Mouse (Mus musculus): ENCODE data around the gene Dnajb5. TPM values are rescaled to one million over a fixed set of nuclear protein-coding genes. Genes with fewer than 3 reads are reported as not detected.
"Not testable (repeated sequence)": the region's sequence is repeated elsewhere in the genome, so short reads cannot be mapped to it uniquely, and the experiment has no call there.

Dnajb5 gene
- polyA plus RNA-seq, 1 experiment from 2014 or later: 10.3 TPM

GRCm38 (mm10) chr4:42998022-42998421 lies 48.4 kb downstream of the Dnajb5 start:
- no peak overlapping the region for H3K27ac ChIP-seq (replicated peaks)
- peak overlapping the region; percentile 94 for H3K4me3 ChIP-seq
- 80% methylated on average over 2 of the region's 2 CpGs for WGBS
- no peaks in the 10 kb centered on the region for H3K27me3 ChIP-seq (replicated peaks; ENCODE audit: low read depth, poor library complexity, severe bottlenecking)
- peaks cover 18% of the 10 kb centered on the region for H3K4me1 ChIP-seq
- peaks cover 64% of the 10 kb centered on the region for H3K36me3 ChIP-seq (replicated peaks)
- H3K9me3 ChIP-seq: no peaks in the 10 kb centered on the region
- DNase-seq (ENCODE audit: low spot score): no peak

GRCm38 (mm10) chr4:42999451-43000140 lies 50.0 kb downstream of the Dnajb5 start:
- DNase-seq (ENCODE audit: low spot score): peak; percentile 86
- Histone ChIP-seq H3K27me3 (replicated peaks; ENCODE audit: low read depth, poor library complexity, severe bottlenecking) (no peaks in the 10 kb centered on the region), H3K4me1 (peaks cover 18% of the 10 kb centered on the region), H3K36me3 (replicated peaks) (peaks cover 52% of the 10 kb centered on the region), H3K27ac (replicated peaks) (peak overlapping the region; percentile 98), H3K9me3 (no peaks in the 10 kb centered on the region), H3K4me3 (peak overlapping the region; percentile 94)
- WGBS: under 1% methylated on average over 51 of the region's 51 CpGs

- 2% methylated on average over 56 of the region's 56 CpGs for WGBS
- peak; percentile 99 for DNase-seq (ENCODE audit: low spot score)
- Histone ChIP-seq H3K36me3 (replicated peaks) (peaks cover 52% of the 10 kb centered on the region), H3K27ac (replicated peaks) (peak within 1 kb of the TSS; percentile 98), H3K4me3 (peak within 1 kb of the TSS; percentile 94), H3K4me1 (peaks cover 18% of the 10 kb centered on the region)
- not testable (repeated sequence) for H3K9me3 ChIP-seq; H3K27me3 ChIP-seq (replicated peaks; ENCODE audit: low read depth, poor library complexity, severe bottlenecking)
Measured at GRCm38 (mm10) chr4:43000141-43000986, 50.8 kb downstream of the Dnajb5 start, which contains the start of gene Vcp. TSS of gene Vcp (minus strand) at chr4:43000507.

- DNase-seq (ENCODE audit: low spot score): no peak
- Histone ChIP-seq H3K9me3 (no peaks in the 10 kb centered on the region), H3K27me3 (replicated peaks; ENCODE audit: low read depth, poor library complexity, severe bottlenecking) (no peaks in the 10 kb centered on the region), H3K4me1 (peaks cover 18% of the 10 kb centered on the region), H3K27ac (replicated peaks) (peak overlapping the region; percentile 98), H3K36me3 (replicated peaks) (peaks cover 51% of the 10 kb centered on the region), H3K4me3 (peak overlapping the region; percentile 94)
- WGBS: 90% methylated on average over 2 of the region's 2 CpGs
Measured at GRCm38 (mm10) chr4:43001272-43001671, 51.7 kb downstream of the Dnajb5 start.

- peaks cover 11% of the 10 kb centered on the region for H3K4me1 ChIP-seq
- H3K27me3 ChIP-seq (replicated peaks; ENCODE audit: low read depth, poor library complexity, severe bottlenecking): no peaks in the 10 kb centered on the region
- no peak for DNase-seq (ENCODE audit: low spot score)
- WGBS: 81% methylated on average over 12 of the region's 12 CpGs
- H3K4me3 ChIP-seq: no peak overlapping the region
- no peaks in the 10 kb centered on the region for H3K9me3 ChIP-seq
- H3K27ac ChIP-seq (replicated peaks): no peak overlapping the region
- peaks cover 46% of the 10 kb centered on the region for H3K36me3 ChIP-seq (replicated peaks)
Measured at GRCm38 (mm10) chr4:43002756-43003439, 53.3 kb downstream of the Dnajb5 start.

GRCm38 (mm10) chr4:43004951-43005350 lies 55.3 kb downstream of the Dnajb5 start:
- Histone ChIP-seq H3K4me3 (no peak overlapping the region), H3K4me1 (peaks cover 15% of the 10 kb centered on the region), H3K27ac (replicated peaks) (no peak overlapping the region), H3K9me3 (no peaks in the 10 kb centered on the region), H3K36me3 (replicated peaks) (peaks cover 39% of the 10 kb centered on the region), H3K27me3 (replicated peaks; ENCODE audit: low read depth, poor library complexity, severe bottlenecking) (no peaks in the 10 kb centered on the region)
- 92% methylated on average over 3 of the region's 3 CpGs for WGBS
- DNase-seq (ENCODE audit: low spot score): no peak

- no peak overlapping the region for H3K27ac ChIP-seq (replicated peaks)
- no peaks in the 10 kb centered on the region for H3K9me3 ChIP-seq
- H3K27me3 ChIP-seq (replicated peaks; ENCODE audit: low read depth, poor library complexity, severe bottlenecking): no peaks in the 10 kb centered on the region
- 65% methylated on average over 2 of the region's 2 CpGs for WGBS
- H3K36me3 ChIP-seq (replicated peaks): peaks cover 39% of the 10 kb centered on the region
- DNase-seq (ENCODE audit: low spot score): no peak
- peaks cover 18% of the 10 kb centered on the region for H3K4me1 ChIP-seq
- H3K4me3 ChIP-seq: no peak overlapping the region
Measured at GRCm38 (mm10) chr4:43005765-43006164, 56.2 kb downstream of the Dnajb5 start.

Other genes with a start within 250 kb of the Dnajb5 start
- 0.27 and 0.48 TPM in 2 replicates for gene 4930578G10Rik, start 214.3 kb upstream of the Dnajb5 start, polyA plus RNA-seq (2016; fragmentation: Nextera tagmentation; extraction: Ambion mirVana)
- not detected in 2 replicates for gene Ccl19, start 193.2 kb upstream of the Dnajb5 start, polyA plus RNA-seq (2016; fragmentation: Nextera tagmentation; extraction: Ambion mirVana)
- gene Ccl21a, start 175.8 kb upstream of the Dnajb5 start, polyA plus RNA-seq (2016; fragmentation: Nextera tagmentation; extraction: Ambion mirVana): 0.30 and 0.63 TPM in 2 replicates
- 0.05 TPM in 1 of 2 replicates, not detected in the other for gene Fam205a1, start 95.9 kb upstream of the Dnajb5 start, polyA plus RNA-seq (2016; fragmentation: Nextera tagmentation; extraction: Ambion mirVana)
- 0.20 TPM in 1 of 2 replicates, not detected in the other for gene Gm12394, start 93.0 kb upstream of the Dnajb5 start, polyA plus RNA-seq (2016; fragmentation: Nextera tagmentation; extraction: Ambion mirVana)
- 0.15 and 0.25 TPM in 2 replicates for gene Fam205c, start 75.6 kb upstream of the Dnajb5 start, polyA plus RNA-seq (2016; fragmentation: Nextera tagmentation; extraction: Ambion mirVana)
- gene Phf24, start 33.2 kb upstream of the Dnajb5 start, polyA plus RNA-seq (2016; fragmentation: Nextera tagmentation; extraction: Ambion mirVana): 0.44 and 1.2 TPM in 2 replicates
- 0.54 and 0.76 TPM in 2 replicates for gene 1700022I11Rik, start 19.8 kb downstream of the Dnajb5 start, polyA plus RNA-seq (2016; fragmentation: Nextera tagmentation; extraction: Ambion mirVana)
- gene Vcp, start 50.7 kb downstream of the Dnajb5 start, polyA plus RNA-seq (2016; fragmentation: Nextera tagmentation; extraction: Ambion mirVana): 664 and 683 TPM in 2 replicates
- gene Fancg, start 60.7 kb downstream of the Dnajb5 start, polyA plus RNA-seq (2016; fragmentation: Nextera tagmentation; extraction: Ambion mirVana): 25.3 and 26.0 TPM in 2 replicates
- gene Pigo, start 76.0 kb downstream of the Dnajb5 start, polyA plus RNA-seq (2016; fragmentation: Nextera tagmentation; extraction: Ambion mirVana): 25.8 and 27.3 TPM in 2 replicates
- 467 and 485 TPM in 2 replicates for gene Stoml2, start 81.9 kb downstream of the Dnajb5 start, polyA plus RNA-seq (2016; fragmentation: Nextera tagmentation; extraction: Ambion mirVana)
- gene Fam214b, start 96.4 kb downstream of the Dnajb5 start, polyA plus RNA-seq (2016; fragmentation: Nextera tagmentation; extraction: Ambion mirVana): 13.1 and 14.3 TPM in 2 replicates
- gene Unc13b, start 109.1 kb downstream of the Dnajb5 start, polyA plus RNA-seq (2016; fragmentation: Nextera tagmentation; extraction: Ambion mirVana): 4.8 and 6.6 TPM in 2 replicates

All from embryonic facial prominence, embryonic 10.5 days (tissue).